Mouse (Mus musculus) C2C12 (cell line): ENCODE results near the gene Mdk.

Experiments
- CEBPB ChIP-seq: IDR thresholded peaks from one replicate; pipeline ENCODE4 v1.6.1; 2011; ENCODE audit warnings: low read depth, mild to moderate bottlenecking, control low read depth, moderate library complexity
- CTCF ChIP-seq: IDR thresholded peaks from one replicate; pipeline ENCODE4 v1.5.1; 2011; ENCODE audit not compliant: control insufficient read depth, insufficient read depth, insufficient read length
- MAX ChIP-seq: IDR thresholded peaks from one replicate; pipeline ENCODE4 v1.6.1; 2011; ENCODE audit warnings: mild to moderate bottlenecking, control low read depth
- USF1 ChIP-seq: IDR thresholded peaks from one replicate; pipeline ENCODE4 v1.6.1; 2011; ENCODE audit warnings: low read depth, mild to moderate bottlenecking, control low read depth, moderate library complexity

DNA sequence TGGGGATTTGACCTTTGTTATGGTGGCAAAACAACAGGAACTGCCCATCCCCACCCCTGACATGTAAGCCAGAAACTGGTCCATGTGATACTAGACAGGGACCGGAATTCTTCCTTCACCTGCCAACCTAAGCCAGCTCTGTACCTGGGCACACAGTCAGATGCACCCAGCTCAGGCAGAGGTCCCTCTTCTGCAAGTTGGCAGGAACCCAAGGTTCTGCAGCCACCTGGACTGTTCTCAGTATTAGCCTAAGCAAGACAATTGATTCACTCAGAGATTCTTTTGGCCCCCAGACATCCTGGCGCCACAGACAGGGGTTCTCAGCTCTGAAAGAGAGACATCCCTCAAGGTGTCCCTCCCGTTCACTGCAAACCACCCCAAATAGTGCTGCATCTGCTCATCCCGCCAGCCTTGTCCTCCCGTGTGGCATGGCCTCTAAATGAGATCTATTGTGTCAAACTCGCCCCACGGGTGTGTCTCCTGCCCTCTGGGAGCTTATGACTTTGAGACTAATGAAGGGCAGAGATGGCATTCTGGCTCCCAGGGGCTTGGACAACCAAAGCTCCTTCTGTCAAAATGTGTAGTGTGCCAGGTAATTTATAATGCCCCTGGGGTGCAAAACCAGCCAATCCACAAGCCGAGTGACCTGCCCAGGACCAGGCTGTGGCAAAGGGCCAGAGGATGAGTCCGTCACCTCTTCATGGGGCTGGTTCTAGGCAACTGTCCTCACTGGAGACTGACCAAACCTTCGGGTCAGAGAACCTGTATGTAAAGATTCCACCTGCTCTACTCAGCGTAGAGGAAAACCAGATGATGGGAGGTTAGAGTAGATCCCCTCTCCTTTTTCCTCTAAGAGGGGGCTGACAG, 27.7 kb upstream of the Mdk start:
- TF ChIP-seq CEBPB: no peak
- no peak for TF ChIP-seq CTCF
- TF ChIP-seq MAX: no peak
- TF ChIP-seq USF1: no peak
